Mouse (Mus musculus): ENCODE measurements around the gene Srek1. TPM values are rescaled to one million over a fixed set of nuclear protein-coding genes. Genes with fewer than 3 reads are reported as not detected.

Gene Srek1
- 23.7 and 30.1 TPM in 2 replicates for polyA plus RNA-seq (2021; fragmentation: Nextera tagmentation)
- long read RNA-seq, experiment 1, transcript Srek1-201 (12 exons, 3,934 nt), result major isoform, 14 of 89 reads
- long read RNA-seq, experiment 1, partial matches to known transcripts, result 49 of 89 reads
- long read RNA-seq, experiment 1, other reads (novel, unspliced or antisense), result 24 of 89 reads
- long read RNA-seq, experiment 2, partial matches to known transcripts, result 45 of 63 reads
- long read RNA-seq, experiment 2, other reads (novel, unspliced or antisense), result 15 of 63 reads

GRCm38 (mm10) chr13:103774119-103774757 is at the start of gene Srek1:
Gene Srek1 (minus strand): TSS chr13:103774608.

Other genes starting within 250 kb of the Srek1 start
- gene Erbin, start 145.9 kb upstream of the Srek1 start, polyA plus RNA-seq (2021; fragmentation: Nextera tagmentation), result 5.3 and 5.6 TPM in 2 replicates